Mouse (Mus musculus) heart, embryonic 15.5 days (tissue): ENCODE measurements at regions not wholly inside any gene's neighbourhood (a gene's known extent, or its start where the extent isn't known, plus 50 kb on each side); places are given as distances from the start of the nearest gene placed in this dataset.

ENCODE experiments used
- ATAC-seq: fragments of 200-750 bp; cut with Nextera tagmentation; replicated peaks from 2 replicates; pipeline ENCODE4 v1.8.0; 2017; ENCODE audit warnings: low read depth, moderate TSS enrichment; ENCODE audit not compliant: insufficient number of reproducible peaks, insufficient read depth, low FRiP score
- H3K27ac ChIP-seq: fragments of 300-500 bp; sonication (generic); 2 replicates; pipeline ENCODE4 v1.5.1; 2015; ENCODE audit warnings: mild to moderate bottlenecking, inconsistent platforms
- H3K27me3 ChIP-seq: fragments of 300-500 bp; sonication (generic); 2 replicates; pipeline ENCODE4 v1.6.1; 2015; ENCODE audit warnings: inconsistent platforms
- H3K36me3 ChIP-seq: fragments of 300-500 bp; sonication (generic); 2 replicates; pipeline ENCODE4 v1.6.1; 2015; ENCODE audit warnings: mild to moderate bottlenecking, inconsistent platforms
- H3K4me1 ChIP-seq: fragments of 300-500 bp; sonication (generic); replicated peaks from 2 replicates; pipeline ENCODE4 v1.6.1; 2015; ENCODE audit warnings: inconsistent platforms
- H3K4me2 ChIP-seq: fragments of 300-500 bp; sonication (generic); 2 replicates; pipeline ENCODE4 v1.6.1; 2015; ENCODE audit warnings: inconsistent platforms, mild to moderate bottlenecking, moderate library complexity
- H3K4me3 ChIP-seq: fragments of 300-500 bp; sonication (generic); 2 replicates; pipeline ENCODE4 v1.5.1; 2015; ENCODE audit warnings: mild to moderate bottlenecking, inconsistent platforms
- H3K9ac ChIP-seq: fragments of 300-500 bp; sonication (generic); 2 replicates; pipeline ENCODE4 v1.6.1; 2015; ENCODE audit warnings: mild to moderate bottlenecking, inconsistent platforms
- H3K9me3 ChIP-seq: fragments of 300-500 bp; sonication (generic); replicated peaks from 2 replicates; pipeline ENCODE4 v1.6.1; 2016; ENCODE audit warnings: inconsistent platforms
- WGBS: fragments of 180-500 bp; shearing (Covaris S2); methylation state at CpG from one replicate; pipeline ENCODE4 v1.1.7; 2015; ENCODE audit warnings: mixed read lengths; 5-methylcytosine and 5-hydroxymethylcytosine counted together

- Histone ChIP-seq H3K36me3 (no peaks in the 10 kb centered on the region), H3K4me3 (no peak overlapping the region), H3K27ac (no peak overlapping the region), H3K27me3 (no peaks in the 10 kb centered on the region), H3K9me3 (no peaks in the 10 kb centered on the region), H3K4me1 (no peaks in the 10 kb centered on the region), H3K4me2 (no peak overlapping the region), H3K9ac (no peak overlapping the region)
- ATAC-seq: no peak
Measured at GRCm38 (mm10) chr1:32887728-32888127, 340.6 kb upstream of the Gm5415 start.

DNA sequence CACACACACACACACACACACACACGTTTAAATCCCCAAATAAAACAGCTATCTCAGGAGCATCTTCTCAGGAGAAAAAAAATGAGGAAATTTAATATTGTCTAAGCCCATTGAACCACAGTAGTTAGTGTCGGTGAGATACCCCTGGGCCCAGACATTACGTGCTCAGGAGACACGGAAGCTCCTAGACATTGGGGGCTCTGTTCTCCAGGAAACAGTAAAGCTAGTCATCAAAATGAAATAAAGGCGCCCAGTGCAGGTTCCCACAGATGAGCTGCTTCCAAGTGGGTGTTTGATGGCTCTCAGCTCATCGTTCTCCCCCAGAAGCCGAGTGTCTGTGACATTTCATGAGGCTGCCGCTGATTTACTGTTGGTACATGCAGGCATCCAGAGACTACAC is 325.8 kb upstream of the Gm5415 start:
- Histone ChIP-seq H3K36me3 (no peaks in the 10 kb centered on the region), H3K9ac (no peak overlapping the region), H3K9me3 (no peaks in the 10 kb centered on the region), H3K4me1 (peaks cover 4% of the 10 kb centered on the region; the same call in 1 of the 2 replicates), H3K27ac (no peak overlapping the region), H3K4me2 (no peak overlapping the region), H3K27me3 (no peaks in the 10 kb centered on the region), H3K4me3 (no peak overlapping the region)
- WGBS: 73% methylated on average over 8 of the region's 8 CpGs
- no peak for ATAC-seq

DNA sequence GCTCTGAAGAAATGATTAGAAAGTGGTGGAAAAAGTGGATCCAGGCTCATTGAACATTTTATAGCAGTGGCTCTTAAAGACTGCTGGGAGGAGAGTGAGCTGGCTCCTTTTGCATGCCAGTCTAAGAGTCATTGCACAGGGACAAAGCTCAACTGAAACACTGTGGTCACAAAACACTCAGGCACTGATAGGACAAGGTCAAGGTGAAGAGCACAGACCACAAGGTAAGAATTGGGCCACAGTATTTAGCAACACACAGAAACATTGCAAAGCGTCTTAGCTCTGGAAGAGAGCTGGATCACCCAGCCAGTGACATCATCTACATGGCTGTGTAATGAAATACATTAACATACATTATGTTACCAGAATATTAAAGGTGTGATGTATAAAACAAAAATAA is 319.0 kb upstream of the Gm5415 start:
- Histone ChIP-seq H3K4me2 (no peak overlapping the region), H3K9me3 (no peaks in the 10 kb centered on the region), H3K27ac (no peak overlapping the region), H3K4me3 (no peak overlapping the region), H3K27me3 (no peaks in the 10 kb centered on the region), H3K4me1 (no peaks in the 10 kb centered on the region), H3K9ac (no peak overlapping the region), H3K36me3 (no peaks in the 10 kb centered on the region)
- WGBS: 63% methylated on average over 1 of the region's 1 CpGs
- no peak for ATAC-seq

GRCm38 (mm10) chr1:32858040-32858439 is 310.9 kb upstream of the Gm5415 start:
- no peak overlapping the region for H3K4me2 ChIP-seq
- no peaks in the 10 kb centered on the region for H3K27me3 ChIP-seq
- H3K4me1 ChIP-seq: no peaks in the 10 kb centered on the region
- ATAC-seq: no peak
- H3K9me3 ChIP-seq: no peaks in the 10 kb centered on the region
- 50% methylated on average over 1 of the region's 1 CpGs for WGBS
- H3K9ac ChIP-seq: no peak overlapping the region
- no peak overlapping the region for H3K27ac ChIP-seq
- H3K4me3 ChIP-seq: no peak overlapping the region
- H3K36me3 ChIP-seq: no peaks in the 10 kb centered on the region
